Mouse (Mus musculus) ES-Bruce4 (cell line): ENCODE measurements around the gene Csf2rb2. TPM values are rescaled to one million over a fixed set of nuclear protein-coding genes. Genes with fewer than 3 reads are reported as not detected.
"Not testable (repeated sequence)": the region's sequence is repeated elsewhere in the genome, so short reads cannot be mapped to it uniquely, and the experiment has no call there.

ENCODE experiments used
- H3K27ac ChIP-seq: 2 replicates; pipeline ENCODE4 v1.5.1; 2012; ENCODE audit warnings: low read length, inconsistent platforms; ENCODE audit not compliant: insufficient read depth
- H3K27me3 ChIP-seq: 2 replicates; pipeline ENCODE4 v1.6.1; 2012; ENCODE audit warnings: mild to moderate bottlenecking, low read length, inconsistent platforms; ENCODE audit not compliant: control insufficient read depth, poor library complexity, insufficient read depth, severe bottlenecking
- H3K36me3 ChIP-seq: 2 replicates; pipeline ENCODE4 v1.6.1; 2012; ENCODE audit warnings: inconsistent platforms, mild to moderate bottlenecking, low read length, moderate library complexity; ENCODE audit not compliant: control insufficient read depth, poor library complexity, insufficient read depth, severe bottlenecking
- H3K4me1 ChIP-seq: one replicate; pipeline ENCODE4 v1.8.1; 2011; ENCODE audit warnings: low read length; ENCODE audit not compliant: control insufficient read depth, insufficient read depth
- H3K4me3 ChIP-seq: 2 replicates; pipeline ENCODE4 v1.5.1; 2011; ENCODE audit warnings: low read depth, mild to moderate bottlenecking, low read length
- H3K9ac ChIP-seq: 2 replicates; pipeline ENCODE4 v1.6.1; 2012; ENCODE audit warnings: low read depth, mild to moderate bottlenecking, inconsistent platforms; ENCODE audit not compliant: poor library complexity, severe bottlenecking
- H3K9me3 ChIP-seq: replicated peaks from 2 replicates; pipeline ENCODE4 v1.6.1; 2012; ENCODE audit warnings: mild to moderate bottlenecking, low read length, inconsistent platforms; ENCODE audit not compliant: control insufficient read depth, poor library complexity, insufficient read depth, severe bottlenecking
- CTCF ChIP-seq: IDR thresholded peaks from one replicate; pipeline ENCODE4 v1.8.1; 2011; ENCODE audit warnings: low read depth, low read length
- EP300 ChIP-seq: IDR thresholded peaks from 2 replicates; pipeline ENCODE4 v1.6.1; 2011; ENCODE audit warnings: low read depth, low read length; ENCODE audit not compliant: insufficient read depth
- POLR2A ChIP-seq: IDR thresholded peaks from one replicate; pipeline ENCODE4 v1.8.1; 2011; ENCODE audit warnings: low read length; ENCODE audit not compliant: insufficient read depth
- polyA plus RNA-seq: library from polyadenylated mRNA; stranded (reverse); fragments of >200 nt; gene quantifications from 2 replicates; pipeline ENCODE4 v1.2.4, GENCODE M21; 2011; ENCODE audit warnings: low read depth; ENCODE audit not compliant: missing spikeins, insufficient read depth, insufficient read length

Csf2rb2 gene
- polyA plus RNA-seq, 1 experiment = not detected

GRCm38 (mm10) chr15:78339627-78340423 lies 34.3 kb upstream of the Csf2rb2 start:
- not testable (repeated sequence) for H3K4me1 ChIP-seq, H3K9me3 ChIP-seq, H3K4me3 ChIP-seq, H3K36me3 ChIP-seq, H3K9ac ChIP-seq, H3K27ac ChIP-seq, H3K27me3 ChIP-seq
- peak; percentile 82 for TF ChIP-seq CTCF

GRCm38 (mm10) chr15:78334380-78334779 lies 28.9 kb upstream of the Csf2rb2 start:
- Histone ChIP-seq H3K27me3 (no peaks in the 10 kb centered on the region), H3K27ac (no peak overlapping the region), H3K9me3 (no peaks in the 10 kb centered on the region), H3K9ac (no peak overlapping the region), H3K36me3 (no peaks in the 10 kb centered on the region), H3K4me3 (no peak overlapping the region), H3K4me1 (no peaks in the 10 kb centered on the region)
- TF ChIP-seq CTCF = no peak

- Histone ChIP-seq H3K27ac (no peak overlapping the region), H3K9me3 (no peaks in the 10 kb centered on the region), H3K4me1 (no peaks in the 10 kb centered on the region), H3K27me3 (no peaks in the 10 kb centered on the region), H3K9ac (no peak overlapping the region), H3K36me3 (no peaks in the 10 kb centered on the region), H3K4me3 (no peak overlapping the region)
- TF ChIP-seq EP300 = no peak
These were observed 27.5 kb upstream of the Csf2rb2 start for GRCm38 (mm10) chr15:78332981-78333380.

DNA sequence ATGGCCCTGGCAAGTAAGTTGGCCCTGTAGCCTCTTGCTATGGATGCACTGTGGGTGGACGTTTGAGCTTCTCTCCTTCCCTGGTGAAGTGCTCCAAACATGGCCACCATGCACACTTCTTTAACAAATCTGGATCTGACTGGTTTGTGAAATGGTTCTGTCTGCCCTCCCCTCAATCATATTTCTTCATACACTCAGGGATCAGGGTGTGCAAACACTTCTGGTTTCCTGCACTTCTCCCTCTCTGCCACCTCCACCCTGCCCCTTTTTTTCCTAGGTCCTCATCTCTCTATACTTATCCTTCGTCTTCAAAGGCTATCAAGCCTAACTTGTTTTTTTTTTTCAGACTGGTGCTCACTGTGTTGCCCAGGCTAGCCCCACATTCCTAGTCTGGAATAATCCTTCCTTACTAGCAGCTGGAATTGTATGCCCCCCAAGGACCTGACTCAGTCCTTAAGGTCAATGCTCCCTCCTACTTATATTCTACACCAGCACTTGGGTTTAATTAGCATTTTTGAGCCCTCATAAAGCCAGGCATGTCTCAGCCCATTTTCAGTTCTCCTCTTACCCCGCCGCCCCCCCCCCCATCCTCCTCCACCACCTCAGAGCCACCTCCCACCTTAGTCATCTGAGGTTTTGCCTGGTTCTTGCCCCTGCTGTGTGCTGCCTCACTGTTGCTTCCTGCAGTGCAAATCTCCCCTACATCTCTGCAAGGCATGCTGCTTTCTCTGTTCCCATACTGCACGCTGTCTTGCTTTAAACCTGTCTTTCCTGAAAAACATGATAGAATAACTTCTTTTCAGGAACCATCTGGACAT lies 26.2 kb upstream of the Csf2rb2 start:
- TF ChIP-seq EP300 (no peak), CTCF (no peak), POLR2A (no peak)
- no peak overlapping the region for H3K9ac ChIP-seq
- H3K4me3 ChIP-seq = no peak overlapping the region
- H3K36me3 ChIP-seq = no peaks in the 10 kb centered on the region
- no peak overlapping the region for H3K27ac ChIP-seq
- no peaks in the 10 kb centered on the region for H3K4me1 ChIP-seq
- no peaks in the 10 kb centered on the region for H3K9me3 ChIP-seq
- H3K27me3 ChIP-seq = no peaks in the 10 kb centered on the region

DNA sequence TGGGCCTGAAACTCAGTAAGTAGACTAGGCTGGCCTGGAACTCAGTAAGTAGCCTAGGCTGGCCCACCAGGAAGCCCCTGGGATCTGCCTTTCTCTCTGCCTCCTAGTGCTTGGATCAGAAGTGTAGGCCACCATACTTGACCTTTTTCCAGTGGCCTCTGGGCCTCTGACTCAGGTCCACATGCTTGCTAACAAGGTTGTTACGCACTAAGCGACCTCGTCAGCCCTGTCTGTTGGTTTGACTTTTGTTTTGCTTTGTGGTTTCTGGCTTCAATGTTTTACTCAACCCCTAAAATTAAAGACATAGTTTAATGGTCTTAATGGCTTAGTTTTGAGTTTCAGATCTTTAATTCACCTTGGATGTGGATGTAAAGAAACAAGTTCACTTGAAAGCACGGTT lies 25.2 kb upstream of the Csf2rb2 start:
- no peak overlapping the region for H3K27ac ChIP-seq
- H3K36me3 ChIP-seq = no peaks in the 10 kb centered on the region
- no peak overlapping the region for H3K4me3 ChIP-seq
- H3K9me3 ChIP-seq = no peaks in the 10 kb centered on the region
- H3K4me1 ChIP-seq = no peaks in the 10 kb centered on the region
- H3K9ac ChIP-seq = no peak overlapping the region
- no peak for TF ChIP-seq EP300
- TF ChIP-seq CTCF = no peak
- TF ChIP-seq POLR2A = no peak
- H3K27me3 ChIP-seq = no peaks in the 10 kb centered on the region

GRCm38 (mm10) chr15:78329972-78330371 lies 24.5 kb upstream of the Csf2rb2 start:
- H3K4me1 ChIP-seq, H3K9me3 ChIP-seq, H3K27me3 ChIP-seq, H3K9ac ChIP-seq, H3K36me3 ChIP-seq, H3K4me3 ChIP-seq, H3K27ac ChIP-seq: not testable (repeated sequence)
